In the genomic region with DNA sequence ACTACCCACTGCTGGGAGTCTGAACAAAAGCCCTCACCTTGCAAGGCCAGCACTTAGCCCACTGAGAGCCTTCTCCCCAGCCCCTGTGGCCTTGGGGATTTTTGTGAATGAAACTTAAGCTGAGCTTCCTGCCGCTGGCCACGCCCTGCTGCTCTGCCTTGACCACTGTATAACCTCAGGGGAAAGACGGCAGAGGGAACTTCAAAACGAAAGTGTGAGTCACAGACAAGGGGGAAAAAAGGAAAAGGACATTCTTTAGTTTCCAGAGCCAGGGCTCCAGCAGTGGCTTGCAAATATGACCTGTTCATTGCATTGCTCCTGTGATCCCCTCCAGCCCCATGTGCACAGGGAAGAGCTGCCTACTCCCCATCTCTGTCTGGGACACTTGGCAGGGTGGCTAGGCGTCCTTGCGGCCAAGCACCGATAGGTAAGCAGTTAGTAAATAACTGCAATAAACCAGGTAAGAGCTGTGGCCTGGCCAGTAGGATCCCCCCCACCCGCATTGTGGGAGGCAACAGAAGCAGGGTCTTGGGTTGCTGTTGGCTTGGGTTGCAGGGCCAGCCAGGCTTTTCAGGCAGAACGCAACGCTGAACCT, we compare ENCODE assay signal across 8 mouse cellular contexts.
DNase-seq lines count a peak whose midpoint lies in the region; ATAC-seq and TF ChIP-seq lines count a peak whose summit lies in the region.

No protein-coding gene starts in this region.

- H3K9me3 ChIP-seq in midbrain, embryonic 15.5 days, result no peaks in the 10 kb centered on the region
- no peaks in the 10 kb centered on the region for H3K9me3 ChIP-seq in midbrain, embryonic 14.5 days (ENCODE audit: control insufficient read depth, low read length)
- no peaks in the 10 kb centered on the region for H3K9me3 ChIP-seq in lung, embryonic 14.5 days (ENCODE audit: low read depth, low read length)

- no peak for DNase-seq in midbrain, embryonic 14.5 days
- peak; percentile 30 for DNase-seq in brain, embryonic 14.5 days (ENCODE audit: low read depth)
- peak; percentile 84 to 88 for DNase-seq in heart, adult 9 months (ENCODE audit: low spot score in 2 of 2)
- DNase-seq in kidney, adult 18-20 months, result peak; percentile 35
- DNase-seq in lung, embryonic 14.5 days, result peak; percentile 82
- peak in 1 of 2 experiments; percentile 64 for DNase-seq in spleen, adult 2 months (ENCODE audit: low read depth in 1 of 2, low spot score in 2 of 2)
- no peak for DNase-seq in layer of hippocampus, postnatal 10 days (ENCODE audit: low spot score in 2 of 2)

- H3K4me3 ChIP-seq in midbrain, embryonic 15.5 days, result no peak overlapping the region
- H3K4me3 ChIP-seq in midbrain, embryonic 14.5 days (replicated peaks; ENCODE audit: low read depth, low read length), result no peak overlapping the region
- H3K4me3 ChIP-seq in lung, embryonic 14.5 days (ENCODE audit: low read depth, low read length), result no peak overlapping the region
- H3K4me3 ChIP-seq in spleen, adult 2 months (ENCODE audit: extremely low read depth, insufficient read depth, insufficient read length), result peak overlapping the region; percentile 50

- H3K27ac ChIP-seq in midbrain, embryonic 15.5 days, result peak overlapping the region; percentile 5
- H3K27ac ChIP-seq in midbrain, embryonic 14.5 days (replicated peaks; ENCODE audit: low read depth, low read length), result no peak overlapping the region
- peak overlapping the region; percentile 89 for H3K27ac ChIP-seq in lung, embryonic 14.5 days (ENCODE audit: low read depth)
- peak overlapping the region; percentile 82 for H3K27ac ChIP-seq in spleen, adult 2 months (ENCODE audit: insufficient read depth, low read length)

- no peak for TF ChIP-seq POLR2A in brain, embryonic 14.5 days (IDR thresholded peaks at IDR 0.05; ENCODE audit: borderline replicate concordance, extremely low read depth, insufficient read depth, insufficient read length, poor library complexity, severe bottlenecking)
- no peak for TF ChIP-seq POLR2A in spleen, adult 2 months (IDR thresholded peaks at IDR 0.05; ENCODE audit: low read depth, low read length)

- H3K27me3 ChIP-seq in midbrain, embryonic 15.5 days (replicated peaks), result no peaks in the 10 kb centered on the region
- H3K27me3 ChIP-seq in midbrain, embryonic 14.5 days (ENCODE audit: control insufficient read depth, insufficient read depth, low read length), result no peaks in the 10 kb centered on the region
- H3K27me3 ChIP-seq in lung, embryonic 14.5 days (ENCODE audit: insufficient read depth, low read length), result no peaks in the 10 kb centered on the region
- H3K27me3 ChIP-seq in spleen, adult 2 months (ENCODE audit: control insufficient read depth, insufficient read depth, low read length), result no peaks in the 10 kb centered on the region

- H3K36me3 ChIP-seq in midbrain, embryonic 15.5 days (replicated peaks), result no peaks in the 10 kb centered on the region
- no peaks in the 10 kb centered on the region for H3K36me3 ChIP-seq in midbrain, embryonic 14.5 days (ENCODE audit: control insufficient read depth, insufficient read depth, low read length)
- H3K36me3 ChIP-seq in lung, embryonic 14.5 days (ENCODE audit: insufficient read depth), result no peaks in the 10 kb centered on the region
- no peaks in the 10 kb centered on the region for H3K36me3 ChIP-seq in spleen, adult 2 months (ENCODE audit: control insufficient read depth, insufficient read depth, low read length)

- no peak for ATAC-seq in midbrain, embryonic 15.5 days (replicated peaks)
- ATAC-seq in midbrain, embryonic 14.5 days (ENCODE audit: low FRiP score, low TSS enrichment), result no peak
- ATAC-seq in lung, embryonic 14.5 days (ENCODE audit: insufficient read depth), result peak; percentile 41

- no peak overlapping the region for H3K4me2 ChIP-seq in midbrain, embryonic 15.5 days
- H3K4me2 ChIP-seq in midbrain, embryonic 14.5 days (ENCODE audit: low read length), result no peak overlapping the region
- peak overlapping the region; percentile 56 for H3K4me2 ChIP-seq in lung, embryonic 14.5 days

- no peak for TF ChIP-seq CTCF in brain, embryonic 14.5 days (IDR thresholded peaks at IDR 0.05; ENCODE audit: borderline replicate concordance, extremely low read depth, insufficient read depth, insufficient read length)
- no peak for TF ChIP-seq CTCF in lung, embryonic 14.5 days (IDR thresholded peaks at IDR 0.05; ENCODE audit: low read depth)
- no peak for TF ChIP-seq CTCF in spleen, adult 2 months (IDR thresholded peaks at IDR 0.05; ENCODE audit: extremely low read depth, insufficient read depth, insufficient read length, insufficient replicate concordance)

- no peaks in the 10 kb centered on the region for H3K4me1 ChIP-seq in midbrain, embryonic 15.5 days
- 0 out of 2 replicates have a peak, but pooled peaks cover 3% of the 10 kb centered on the region for H3K4me1 ChIP-seq in midbrain, embryonic 14.5 days (ENCODE audit: control insufficient read depth, insufficient read depth, low read length)
- H3K4me1 ChIP-seq in lung, embryonic 14.5 days (ENCODE audit: insufficient read depth), result peaks cover 20% of the 10 kb centered on the region
- peaks cover 30% of the 10 kb centered on the region for H3K4me1 ChIP-seq in spleen, adult 2 months (ENCODE audit: control insufficient read depth, insufficient read depth, insufficient read length)

- no peak overlapping the region for H3K9ac ChIP-seq in midbrain, embryonic 15.5 days
- no peak overlapping the region for H3K9ac ChIP-seq in midbrain, embryonic 14.5 days (replicated peaks; ENCODE audit: low read length)
- peak overlapping the region; percentile 24 for H3K9ac ChIP-seq in lung, embryonic 14.5 days

- 48% methylated on average over 10 of the region's 10 CpGs for WGBS in midbrain, embryonic 15.5 days
- WGBS in midbrain, embryonic 14.5 days, result 59% methylated on average over 10 of the region's 10 CpGs
- WGBS in lung, embryonic 14.5 days, result 19% methylated on average over 10 of the region's 10 CpGs
- 3% methylated on average over 10 of the region's 10 CpGs for WGBS in spleen, adult 2 months

Comparison
In these comparisons a context has a peak if more than half of its experiments do, and no peak if none do; other contexts are left out.
1. DNase-seq: peak in brain, embryonic 14.5 days (single experiment), heart, adult 9 months (2 of 2), kidney, adult 18-20 months (single experiment) and lung, embryonic 14.5 days (single experiment); none in midbrain, embryonic 14.5 days (single experiment) and layer of hippocampus, postnatal 10 days (0 of 2).